Mouse (Mus musculus) liver, embryonic 16.5 days (tissue): ENCODE measurements around the gene Rab30. TPM values are rescaled to one million over a fixed set of nuclear protein-coding genes. Genes with fewer than 3 reads are reported as not detected.

Source experiments
- ATAC-seq: fragments of 200-750 bp; cut with Nextera tagmentation; 2 replicates; pipeline ENCODE4 v1.8.0; 2017; ENCODE audit warnings: low read depth, mild to moderate bottlenecking, moderate number of reproducible peaks, moderate library complexity
- H3K27ac ChIP-seq: fragments of 300-500 bp; sonication (generic); 2 replicates; pipeline ENCODE4 v1.5.1; 2014; ENCODE audit warnings: mild to moderate bottlenecking, low read length
- H3K27me3 ChIP-seq: fragments of 300-500 bp; sonication (generic); 2 replicates; pipeline ENCODE4 v1.6.1; 2014; ENCODE audit warnings: low read depth, low read length, mixed read lengths; ENCODE audit not compliant: control insufficient read depth, insufficient read depth
- H3K36me3 ChIP-seq: fragments of 300-500 bp; sonication (generic); 2 replicates; pipeline ENCODE4 v1.6.1; 2014; ENCODE audit warnings: mild to moderate bottlenecking; ENCODE audit not compliant: control insufficient read depth, insufficient read depth
- H3K4me1 ChIP-seq: fragments of 300-500 bp; sonication (generic); 2 replicates; pipeline ENCODE4 v1.6.1; 2014; ENCODE audit warnings: low read depth, low read length, mixed read lengths; ENCODE audit not compliant: control insufficient read depth
- H3K4me2 ChIP-seq: fragments of 300-500 bp; sonication (generic); 2 replicates; pipeline ENCODE4 v1.6.1; 2014; ENCODE audit warnings: low read depth, low read length, mixed read lengths
- H3K4me3 ChIP-seq: fragments of 300-500 bp; sonication (generic); 2 replicates; pipeline ENCODE4 v1.5.1; 2014; ENCODE audit warnings: low read depth, mild to moderate bottlenecking, low read length
- H3K9ac ChIP-seq: fragments of 300-500 bp; sonication (generic); 2 replicates; pipeline ENCODE4 v1.6.1; 2014; ENCODE audit warnings: low read depth, low read length
- H3K9me3 ChIP-seq: fragments of 300-500 bp; sonication (generic); replicated peaks from 2 replicates; pipeline ENCODE4 v1.6.1; 2016; ENCODE audit warnings: low read length; ENCODE audit not compliant: control insufficient read depth
- WGBS: fragments of 180-500 bp; shearing (Covaris S2); extraction: QIAGEN DNeasy Blood & Tissue Kit; methylation state at CpG from one replicate; pipeline ENCODE4 v1.1.7; 2014; ENCODE audit not compliant: insufficient replicate concordance; 5-methylcytosine and 5-hydroxymethylcytosine counted together
- polyA plus RNA-seq: library from polyadenylated mRNA; unstranded; fragments of >200 nt; fragmentation: Nextera tagmentation; extraction: Ambion mirVana; gene quantifications from 2 replicates; pipeline ENCODE4 v1.2.1, GENCODE M21; 2015

Rab30 gene
- polyA plus RNA-seq, 1 experiment from 2014 or later: 5.3 TPM

DNA sequence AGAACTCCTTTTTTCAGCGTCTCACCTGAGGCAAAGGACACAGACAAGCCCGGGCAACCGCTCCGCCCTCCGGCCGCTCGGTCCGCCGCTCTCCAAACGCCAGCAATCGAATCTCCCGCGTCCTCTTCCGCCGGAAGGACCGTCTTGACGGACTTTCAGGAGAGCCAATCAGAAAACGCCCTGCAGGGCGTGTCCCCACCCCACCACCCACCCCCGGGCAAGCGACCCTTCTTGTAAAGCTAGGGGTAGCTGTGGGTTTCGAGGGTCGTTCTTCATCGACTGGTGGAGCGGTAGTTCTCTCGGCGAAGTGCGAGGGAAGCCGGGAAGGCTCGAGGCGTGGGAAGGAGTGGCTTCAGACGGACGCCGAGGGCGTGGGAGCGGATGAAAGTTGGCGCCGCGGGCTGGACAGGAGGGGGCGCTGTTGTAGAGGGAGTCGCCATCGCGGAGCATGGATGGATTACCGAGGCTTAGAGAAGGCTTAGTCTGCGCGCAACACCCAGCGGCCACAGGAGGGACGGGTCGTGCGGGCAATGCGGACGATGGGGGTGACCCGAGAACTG, 132.8 kb downstream of the Rab30 start, which contains the start of the genes Ddias and Prcp:
TSS of gene Ddias (minus strand) at position 132 of the 560 bp plus-strand sequence.
TSS of gene Prcp (plus strand) at position 355 of the 560 bp plus-strand sequence.
- H3K9ac ChIP-seq: peak within 1 kb of the TSS; percentile 91
- H3K9me3 ChIP-seq: no peaks in the 10 kb centered on the region
- peak; percentile 71 for ATAC-seq
- WGBS: under 1% methylated on average over 53 of the region's 53 CpGs
- H3K27me3 ChIP-seq: no peaks in the 10 kb centered on the region
- peaks cover 28% of the 10 kb centered on the region for H3K4me1 ChIP-seq
- peak within 1 kb of the TSS; percentile 95 for H3K4me2 ChIP-seq
- no peaks in the 10 kb centered on the region for H3K36me3 ChIP-seq
- H3K4me3 ChIP-seq: peak within 1 kb of the TSS; percentile 82
- peak within 1 kb of the TSS; percentile 99 for H3K27ac ChIP-seq

DNA sequence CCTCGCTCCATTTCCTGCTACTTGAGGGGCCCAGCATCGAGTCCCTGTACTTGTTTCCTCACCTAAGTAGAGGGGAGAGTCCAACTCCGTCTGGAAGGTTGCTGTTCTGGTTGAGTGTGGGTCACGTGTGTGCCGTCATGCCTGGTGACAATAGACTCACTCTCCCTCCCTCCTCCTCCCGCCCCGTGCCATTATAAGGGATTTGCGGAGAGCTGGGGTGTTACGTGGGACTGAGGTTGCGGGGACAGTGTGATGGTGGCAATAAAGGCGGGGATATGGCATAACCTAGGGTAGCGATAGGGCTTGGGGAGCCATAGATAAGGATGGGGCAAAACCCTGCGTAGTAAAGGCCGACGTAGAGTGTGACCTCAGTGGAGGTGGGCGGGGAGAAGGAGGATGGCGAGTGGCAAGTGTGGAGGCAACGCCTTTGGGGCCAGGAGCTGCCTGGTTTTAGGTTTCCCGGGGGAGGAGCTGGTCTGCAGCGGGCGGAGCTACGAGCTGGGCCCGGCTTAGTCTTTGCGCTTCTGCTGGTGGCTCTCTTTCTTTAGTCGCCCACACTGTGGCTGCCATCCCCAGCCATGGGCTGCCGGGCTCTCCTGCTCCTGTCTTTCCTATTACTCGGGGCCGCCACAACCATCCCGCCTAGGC, 133.5 kb downstream of the Rab30 start:
- no peaks in the 10 kb centered on the region for H3K27me3 ChIP-seq
- H3K9me3 ChIP-seq: no peaks in the 10 kb centered on the region
- H3K9ac ChIP-seq: peak overlapping the region; percentile 91
- peak; percentile 91 for ATAC-seq
- no peaks in the 10 kb centered on the region for H3K36me3 ChIP-seq
- peak overlapping the region; percentile 95 for H3K4me2 ChIP-seq
- WGBS: 0% methylated on average over 29 of the region's 29 CpGs
- peaks cover 28% of the 10 kb centered on the region for H3K4me1 ChIP-seq
- H3K27ac ChIP-seq: peak overlapping the region; percentile 99
- peak overlapping the region; percentile 82 for H3K4me3 ChIP-seq

DNA sequence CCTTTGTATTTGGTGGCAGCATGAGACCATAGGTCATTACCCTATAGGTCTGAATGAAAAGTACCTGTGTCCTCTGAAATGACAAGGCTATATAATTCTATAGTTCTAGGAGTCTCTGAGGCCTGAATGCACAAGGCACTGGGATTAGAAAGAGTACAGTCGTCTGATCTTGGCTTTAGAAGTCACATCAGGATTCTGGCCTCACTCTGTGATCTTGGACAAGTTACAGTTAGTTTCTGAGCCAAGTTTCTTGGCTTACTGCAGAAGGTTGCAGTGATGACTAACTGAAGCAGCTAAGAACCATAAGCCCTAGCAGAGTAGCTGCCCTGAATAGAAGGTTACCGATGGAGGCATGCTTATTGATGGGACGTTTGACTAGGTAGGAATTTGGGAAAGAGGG, 134.7 kb downstream of the Rab30 start:
- H3K9ac ChIP-seq: peak overlapping the region; percentile 73
- peak overlapping the region; percentile 82 for H3K4me3 ChIP-seq
- no peaks in the 10 kb centered on the region for H3K36me3 ChIP-seq
- peak overlapping the region; percentile 95 for H3K4me2 ChIP-seq
- WGBS: 16% methylated on average over 3 of the region's 3 CpGs
- peaks cover 31% of the 10 kb centered on the region for H3K4me1 ChIP-seq
- peak overlapping the region; percentile 99 for H3K27ac ChIP-seq
- H3K27me3 ChIP-seq: no peaks in the 10 kb centered on the region
- no peak for ATAC-seq
- H3K9me3 ChIP-seq: no peaks in the 10 kb centered on the region

DNA sequence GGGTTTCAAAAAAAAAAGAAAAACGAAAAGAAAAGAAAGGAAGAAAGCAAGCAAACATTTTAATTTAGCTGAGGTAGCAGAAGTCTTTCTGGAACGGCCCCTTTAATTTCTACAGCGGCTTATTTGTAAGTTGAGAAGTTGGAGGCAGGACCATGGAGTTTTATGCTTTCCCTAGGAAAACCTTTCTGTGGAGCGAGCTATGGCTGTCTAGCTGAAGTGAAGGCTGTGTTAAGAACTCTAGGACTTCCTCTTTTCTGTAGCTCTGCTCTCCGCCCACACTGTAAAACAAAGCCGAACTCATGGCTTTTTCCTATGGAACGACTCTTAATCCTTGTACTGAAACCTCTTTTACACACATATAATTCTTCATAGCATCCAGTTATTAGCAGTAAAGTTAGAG, 135.1 kb downstream of the Rab30 start:
- H3K36me3 ChIP-seq: no peaks in the 10 kb centered on the region
- peaks cover 33% of the 10 kb centered on the region for H3K4me1 ChIP-seq
- H3K4me2 ChIP-seq: peak overlapping the region; percentile 95
- H3K27me3 ChIP-seq: no peaks in the 10 kb centered on the region
- H3K27ac ChIP-seq: peak overlapping the region; percentile 49
- H3K4me3 ChIP-seq: peak overlapping the region; percentile 82
- 10% methylated on average over 7 of the region's 7 CpGs for WGBS
- no peaks in the 10 kb centered on the region for H3K9me3 ChIP-seq
- peak overlapping the region; percentile 73 for H3K9ac ChIP-seq
- ATAC-seq: no peak

DNA sequence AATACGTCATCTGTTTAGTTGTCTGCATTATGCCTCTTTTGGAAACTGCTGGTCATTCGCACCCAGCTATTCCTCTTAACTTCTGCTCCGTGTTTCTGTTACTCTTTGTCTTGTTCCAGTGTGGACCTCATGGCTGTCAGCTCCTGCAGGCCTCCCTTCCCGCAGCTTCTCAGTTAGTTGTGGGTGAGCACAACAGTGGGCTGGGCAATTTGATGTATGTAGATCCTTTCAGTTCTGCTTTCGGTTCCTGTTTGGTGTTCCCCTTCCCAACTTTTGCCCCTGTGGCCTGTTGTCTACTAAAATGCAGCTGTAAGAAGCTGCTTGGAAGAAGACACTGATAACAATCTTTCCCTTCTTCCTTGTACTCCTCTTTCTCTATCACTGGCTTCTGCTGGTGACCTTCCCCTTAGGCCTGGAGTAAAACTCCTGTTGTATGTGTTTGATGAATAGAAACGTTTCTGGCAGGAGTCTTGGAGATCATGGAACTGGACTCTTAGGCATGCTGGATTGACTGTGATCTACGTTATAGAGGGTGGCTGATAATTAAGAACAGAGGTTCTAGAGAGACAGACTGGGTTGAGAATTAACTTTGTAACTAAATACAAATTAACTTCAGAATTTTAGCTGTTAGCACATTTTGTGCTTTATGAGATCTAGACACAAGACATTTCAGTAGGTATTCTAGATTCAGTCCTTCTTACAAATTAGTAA, 137.3 kb downstream of the Rab30 start:
- no peak for ATAC-seq
- H3K4me1 ChIP-seq: peaks cover 34% of the 10 kb centered on the region
- 32% methylated on average over 7 of the region's 7 CpGs for WGBS
- peak overlapping the region; percentile 60 for H3K27ac ChIP-seq
- H3K36me3 ChIP-seq: no peaks in the 10 kb centered on the region
- H3K27me3 ChIP-seq: no peaks in the 10 kb centered on the region
- peak overlapping the region; percentile 21 for H3K9ac ChIP-seq
- no peaks in the 10 kb centered on the region for H3K9me3 ChIP-seq
- peak overlapping the region; percentile 12 for H3K4me3 ChIP-seq
- peak overlapping the region; percentile 53 for H3K4me2 ChIP-seq

DNA sequence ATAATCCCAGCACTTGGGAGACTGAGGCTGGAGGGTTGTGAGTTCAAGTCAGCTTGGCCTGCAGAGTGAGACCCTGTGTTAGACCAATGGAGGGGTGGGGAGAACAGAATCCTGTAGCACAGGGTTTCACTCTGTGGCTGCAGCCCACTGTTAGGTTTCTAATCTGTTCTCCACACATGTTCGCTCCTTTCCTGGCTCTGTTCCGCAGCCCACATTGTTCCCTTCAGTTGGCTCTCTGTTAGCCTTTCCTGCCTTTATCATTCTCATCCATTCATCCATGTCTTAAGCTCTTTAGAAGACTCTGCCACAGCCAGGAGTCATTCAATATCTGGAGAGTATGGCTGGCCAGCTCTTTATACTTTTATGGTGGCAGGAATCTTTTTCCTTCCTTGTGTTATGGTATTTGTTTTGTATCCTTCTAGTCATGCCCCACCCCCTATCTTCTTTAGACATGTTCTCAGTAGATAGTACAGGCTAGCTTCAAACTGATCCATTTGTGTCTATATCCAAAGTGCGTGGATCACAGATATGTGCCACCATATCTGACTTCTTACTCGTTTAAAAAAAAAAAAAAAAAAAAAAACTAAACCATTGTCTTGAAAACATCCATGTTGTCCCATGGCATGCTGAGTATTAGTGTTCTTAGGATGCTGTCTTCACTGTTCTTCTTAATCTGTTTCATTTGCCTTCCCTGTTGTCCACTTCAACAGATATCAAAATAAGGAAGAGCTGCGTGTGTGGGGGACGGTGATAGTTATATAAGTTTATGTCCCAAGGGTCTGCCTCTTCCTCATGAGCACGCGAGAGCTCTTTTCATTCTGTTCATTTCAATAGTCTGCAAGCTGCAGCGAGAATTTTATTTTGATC, 142.7 kb downstream of the Rab30 start:
- WGBS: 30% methylated on average over 9 of the region's 9 CpGs
- Histone ChIP-seq H3K4me2 (peak overlapping the region; percentile 30), H3K4me1 (peaks cover 49% of the 10 kb centered on the region), H3K9ac (0 out of 2 replicates have a peak overlapping the region, but pooled peaks have one; percentile 7), H3K4me3 (no peak overlapping the region), H3K27me3 (no peaks in the 10 kb centered on the region), H3K27ac (peak overlapping the region; percentile 78), H3K9me3 (no peaks in the 10 kb centered on the region), H3K36me3 (no peaks in the 10 kb centered on the region; the same call in 1 of the 2 replicates)
- ATAC-seq: peak; percentile 72

DNA sequence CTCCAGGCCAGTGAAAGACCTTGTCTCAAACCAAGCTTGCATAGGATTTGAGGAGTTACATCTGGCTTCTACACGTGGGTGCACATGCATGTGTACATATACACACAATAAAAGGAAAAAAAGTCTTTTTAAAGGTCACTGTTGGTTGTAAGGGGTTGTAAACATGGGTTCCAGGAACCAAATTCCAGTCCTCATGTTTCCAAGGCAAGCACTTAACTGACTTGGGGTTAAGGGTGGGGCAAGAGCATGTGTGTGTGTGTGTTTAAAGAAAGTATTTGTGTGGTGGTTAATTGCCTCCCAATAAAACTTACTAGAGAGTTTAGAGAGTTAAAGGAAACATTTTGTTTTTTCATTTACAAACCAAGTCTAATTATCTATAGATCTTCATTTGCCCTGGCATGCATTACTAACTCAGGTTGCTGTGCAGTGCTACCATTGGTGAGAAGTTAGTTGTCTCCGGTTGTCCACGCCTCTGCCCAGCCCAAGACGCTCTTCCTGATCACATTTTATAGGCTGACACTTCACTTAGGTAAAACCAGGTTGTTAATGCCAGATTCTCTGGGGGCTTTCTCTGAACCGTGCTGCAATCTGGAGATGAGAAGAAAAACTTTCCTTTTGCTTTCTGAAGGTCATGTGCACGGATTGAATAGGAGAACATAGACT, 143.7 kb downstream of the Rab30 start:
- no peaks in the 10 kb centered on the region; the same call in 1 of the 2 replicates for H3K36me3 ChIP-seq
- no peak overlapping the region for H3K9ac ChIP-seq
- no peaks in the 10 kb centered on the region for H3K9me3 ChIP-seq
- peak overlapping the region; percentile 30 for H3K4me2 ChIP-seq
- no peak overlapping the region for H3K4me3 ChIP-seq
- H3K27ac ChIP-seq: peak overlapping the region; percentile 78
- H3K4me1 ChIP-seq: peaks cover 49% of the 10 kb centered on the region
- WGBS: 62% methylated on average over 6 of the region's 6 CpGs
- no peaks in the 10 kb centered on the region for H3K27me3 ChIP-seq
- ATAC-seq: no peak

DNA sequence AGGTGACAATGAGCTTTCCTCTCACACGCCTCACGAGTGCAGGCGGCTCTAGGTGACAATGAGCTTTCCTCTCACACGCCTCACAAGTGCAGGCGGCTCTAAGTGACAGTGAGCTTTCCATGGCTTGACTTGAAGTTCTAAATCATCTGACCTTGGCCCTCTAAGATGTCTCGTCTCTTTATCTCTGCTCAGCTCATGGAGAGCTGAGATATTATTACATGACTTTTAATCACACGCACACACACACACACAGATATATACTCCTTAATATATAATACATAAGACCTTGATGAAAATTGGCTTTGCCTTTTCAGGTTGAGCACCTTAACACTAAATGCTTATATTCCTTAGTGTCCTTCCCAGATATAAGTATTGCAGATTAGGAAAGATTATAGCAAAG, 145.4 kb downstream of the Rab30 start:
- Histone ChIP-seq H3K27me3 (no peaks in the 10 kb centered on the region), H3K4me3 (no peak overlapping the region), H3K4me2 (peak overlapping the region; percentile 41), H3K9me3 (no peaks in the 10 kb centered on the region), H3K27ac (peak overlapping the region; percentile 71), H3K9ac (0 out of 2 replicates have a peak overlapping the region, but pooled peaks have one; percentile 2), H3K36me3 (no peaks in the 10 kb centered on the region; the same call in 1 of the 2 replicates), H3K4me1 (peaks cover 43% of the 10 kb centered on the region)
- ATAC-seq: peak; percentile 78
- WGBS: 47% methylated on average over 7 of the region's 7 CpGs
